Mouse (Mus musculus) olfactory bulb, adult 2 months (tissue): ENCODE measurements around the gene Sgk2.

Experiments used
- CTCF ChIP-seq: fragments of 200-500 bp; IDR thresholded peaks from 2 replicates; pipeline ENCODE4 v1.5.1; 2012; ENCODE audit warnings: low read depth, mild to moderate bottlenecking, low read length, moderate library complexity; ENCODE audit not compliant: insufficient read depth
- POLR2A ChIP-seq: fragments of 200-500 bp; IDR thresholded peaks from 2 replicates; pipeline ENCODE4 v1.6.1; 2012; ENCODE audit warnings: mild to moderate bottlenecking, low read depth, low read length, moderate library complexity; ENCODE audit not compliant: insufficient read depth

DNA sequence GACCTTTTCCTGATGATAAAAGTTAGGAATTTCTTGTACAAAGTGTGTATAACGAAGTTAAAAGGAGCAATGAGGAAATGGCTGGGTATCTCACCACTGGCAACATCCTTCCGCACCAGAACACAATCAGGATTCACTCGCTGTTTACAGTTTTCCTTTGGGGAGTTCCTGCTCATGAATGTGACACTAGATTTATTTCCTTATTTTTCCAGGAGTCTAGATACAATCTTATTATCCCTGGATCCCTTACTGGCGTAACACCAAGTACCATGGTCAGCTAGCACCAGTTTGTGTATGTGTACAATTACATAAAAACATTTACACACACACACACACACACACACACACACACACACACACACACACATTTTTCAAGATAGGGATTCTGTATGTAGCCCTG is 20.2 kb downstream of the Sgk2 start:
- no peak for TF ChIP-seq CTCF
- TF ChIP-seq POLR2A: no peak
